Mouse (Mus musculus) thymus, adult 2 months (tissue): ENCODE measurements around the gene Phactr2.

ENCODE experiments used
- CTCF ChIP-seq: fragments of 200-500 bp; IDR thresholded peaks from 2 replicates; pipeline ENCODE4 v1.5.1; 2012; ENCODE audit warnings: mild to moderate bottlenecking, control low read depth, low read length, moderate library complexity, borderline replicate concordance; ENCODE audit not compliant: control insufficient read depth, poor library complexity, insufficient read depth; ENCODE audit errors: extremely low read depth
- POLR2A ChIP-seq: fragments of 200-500 bp; IDR thresholded peaks from 2 replicates; pipeline ENCODE4 v1.6.1; 2012; ENCODE audit warnings: mild to moderate bottlenecking, low read length, control low read depth, moderate library complexity; ENCODE audit not compliant: control insufficient read depth, poor library complexity, insufficient read depth; ENCODE audit errors: extremely low read depth

GRCm38 (mm10) chr10:13424508-13424907 is 49.7 kb downstream of the Phactr2 start:
- TF ChIP-seq POLR2A (no peak), CTCF (no peak)
